Mouse (Mus musculus): ENCODE data around the gene Nuak1.

Gene Nuak1

GRCm38 (mm10) chr10:84345730-84346129 lies 94.7 kb downstream of the Nuak1 start:
- no peak for DNase-seq (ENCODE audit: low read depth, low spot score)

- DNase-seq (ENCODE audit: low read depth, low spot score) = no peak
Measured at GRCm38 (mm10) chr10:84343536-84343935, 96.9 kb downstream of the Nuak1 start.

- no peak for DNase-seq (ENCODE audit: low read depth, low spot score)
Measured at GRCm38 (mm10) chr10:84339456-84339855, 100.9 kb downstream of the Nuak1 start.

- no peak for DNase-seq (ENCODE audit: low read depth, low spot score)
Measured at GRCm38 (mm10) chr10:84338752-84339151, 101.6 kb downstream of the Nuak1 start.

GRCm38 (mm10) chr10:84335441-84335840 lies 105.0 kb downstream of the Nuak1 start:
- no peak for DNase-seq (ENCODE audit: low read depth, low spot score)

- DNase-seq (ENCODE audit: low read depth, low spot score) = no peak
Measured at GRCm38 (mm10) chr10:84329822-84330221, 110.6 kb downstream of the Nuak1 start.

GRCm38 (mm10) chr10:84329336-84329735 lies 111.1 kb downstream of the Nuak1 start:
- DNase-seq (ENCODE audit: low read depth, low spot score) = no peak

- DNase-seq (ENCODE audit: low read depth, low spot score) = no peak
Measured at GRCm38 (mm10) chr10:84324018-84324417, 116.4 kb downstream of the Nuak1 start.

Data from CD4-positive, CD25-positive, alpha-beta regulatory T cell, adult 2 months (primary cell).